Mouse (Mus musculus): ENCODE measurements around the gene Tmem204. TPM values are rescaled to one million over a fixed set of nuclear protein-coding genes. Genes with fewer than 3 reads are reported as not detected.

The Tmem204 gene
- polyA plus RNA-seq, 1 experiment from 2014 or later: 14.1 TPM

- 42% methylated on average over 13 of the region's 13 CpGs for WGBS
- Histone ChIP-seq H3K27me3 (replicated peaks; ENCODE audit: control insufficient read depth, insufficient read depth, low read length) (no peaks in the 10 kb centered on the region), H3K9me3 (ENCODE audit: control insufficient read depth, low read length) (no peaks in the 10 kb centered on the region), H3K4me2 (ENCODE audit: low read length) (peak overlapping the region; percentile 31), H3K4me3 (ENCODE audit: low read length) (peak overlapping the region; percentile 2; the same call in 1 of the 2 replicates), H3K4me1 (ENCODE audit: control insufficient read depth, insufficient read depth, low read depth, low read length) (peaks cover 9% of the 10 kb centered on the region), H3K27ac (ENCODE audit: low read depth, low read length) (peak overlapping the region; percentile 63), H3K36me3 (ENCODE audit: control insufficient read depth, insufficient read depth, low read length) (no peaks in the 10 kb centered on the region), H3K9ac (ENCODE audit: low read depth, low read length) (peak overlapping the region; percentile 20; the same call in 1 of the 2 replicates)
- ATAC-seq: peak; percentile 88
Observed at GRCm38 (mm10) chr17:25077771-25078372, 5.5 kb downstream of the Tmem204 start.

GRCm38 (mm10) chr17:25076906-25077305 is 6.5 kb downstream of the Tmem204 start:
- Histone ChIP-seq H3K36me3 (ENCODE audit: control insufficient read depth, insufficient read depth, low read length) (no peaks in the 10 kb centered on the region), H3K9ac (ENCODE audit: low read depth, low read length) (no peak overlapping the region), H3K9me3 (ENCODE audit: control insufficient read depth, low read length) (no peaks in the 10 kb centered on the region), H3K4me3 (ENCODE audit: low read length) (no peak overlapping the region), H3K27ac (ENCODE audit: low read depth, low read length) (peak overlapping the region; percentile 63), H3K4me1 (ENCODE audit: control insufficient read depth, insufficient read depth, low read depth, low read length) (peaks cover 9% of the 10 kb centered on the region), H3K27me3 (replicated peaks; ENCODE audit: control insufficient read depth, insufficient read depth, low read length) (no peaks in the 10 kb centered on the region), H3K4me2 (ENCODE audit: low read length) (no peak overlapping the region)
- 80% methylated on average over 4 of the region's 4 CpGs for WGBS
- no peak for ATAC-seq

- Histone ChIP-seq H3K4me2 (ENCODE audit: low read length) (no peak overlapping the region), H3K9ac (ENCODE audit: low read depth, low read length) (no peak overlapping the region), H3K4me1 (ENCODE audit: control insufficient read depth, insufficient read depth, low read depth, low read length) (no peaks in the 10 kb centered on the region), H3K27ac (ENCODE audit: low read depth, low read length) (no peak overlapping the region), H3K27me3 (replicated peaks; ENCODE audit: control insufficient read depth, insufficient read depth, low read length) (no peaks in the 10 kb centered on the region), H3K9me3 (ENCODE audit: control insufficient read depth, low read length) (no peaks in the 10 kb centered on the region), H3K36me3 (ENCODE audit: control insufficient read depth, insufficient read depth, low read length) (no peaks in the 10 kb centered on the region), H3K4me3 (ENCODE audit: low read length) (no peak overlapping the region)
- WGBS: 73% methylated on average over 2 of the region's 2 CpGs
- no peak for ATAC-seq
Observed at GRCm38 (mm10) chr17:25068690-25069089, 14.7 kb downstream of the Tmem204 start.

- Histone ChIP-seq H3K9ac (ENCODE audit: low read depth, low read length) (no peak overlapping the region), H3K9me3 (ENCODE audit: control insufficient read depth, low read length) (no peaks in the 10 kb centered on the region), H3K4me1 (ENCODE audit: control insufficient read depth, insufficient read depth, low read depth, low read length) (no peaks in the 10 kb centered on the region), H3K27ac (ENCODE audit: low read depth, low read length) (no peak overlapping the region), H3K4me3 (ENCODE audit: low read length) (no peak overlapping the region), H3K4me2 (ENCODE audit: low read length) (no peak overlapping the region), H3K27me3 (replicated peaks; ENCODE audit: control insufficient read depth, insufficient read depth, low read length) (no peaks in the 10 kb centered on the region), H3K36me3 (ENCODE audit: control insufficient read depth, insufficient read depth, low read length) (no peaks in the 10 kb centered on the region)
- ATAC-seq: no peak
- WGBS: 81% methylated on average over 8 of the region's 8 CpGs
Observed at GRCm38 (mm10) chr17:25067442-25067851, 15.9 kb downstream of the Tmem204 start.

- H3K4me3 ChIP-seq (ENCODE audit: low read length): no peak overlapping the region
- no peak for ATAC-seq
- no peaks in the 10 kb centered on the region for H3K9me3 ChIP-seq (ENCODE audit: control insufficient read depth, low read length)
- H3K4me1 ChIP-seq (ENCODE audit: control insufficient read depth, insufficient read depth, low read depth, low read length): no peaks in the 10 kb centered on the region
- H3K9ac ChIP-seq (ENCODE audit: low read depth, low read length): no peak overlapping the region
- H3K27me3 ChIP-seq (replicated peaks; ENCODE audit: control insufficient read depth, insufficient read depth, low read length): no peaks in the 10 kb centered on the region
- WGBS: 91% methylated on average over 7 of the region's 7 CpGs
- no peak overlapping the region for H3K27ac ChIP-seq (ENCODE audit: low read depth, low read length)
- no peak overlapping the region for H3K4me2 ChIP-seq (ENCODE audit: low read length)
- H3K36me3 ChIP-seq (ENCODE audit: control insufficient read depth, insufficient read depth, low read length): peaks cover 3% of the 10 kb centered on the region; the same call in 1 of the 2 replicates
Observed at GRCm38 (mm10) chr17:25066595-25066994, 16.8 kb downstream of the Tmem204 start.

- peaks cover 5% of the 10 kb centered on the region; the same call in 1 of the 2 replicates for H3K36me3 ChIP-seq (ENCODE audit: control insufficient read depth, insufficient read depth, low read length)
- no peaks in the 10 kb centered on the region for H3K9me3 ChIP-seq (ENCODE audit: control insufficient read depth, low read length)
- H3K27ac ChIP-seq (ENCODE audit: low read depth, low read length): no peak overlapping the region
- WGBS: 91% methylated on average over 3 of the region's 3 CpGs
- H3K4me1 ChIP-seq (ENCODE audit: control insufficient read depth, insufficient read depth, low read depth, low read length): no peaks in the 10 kb centered on the region
- no peak overlapping the region for H3K9ac ChIP-seq (ENCODE audit: low read depth, low read length)
- no peak overlapping the region for H3K4me3 ChIP-seq (ENCODE audit: low read length)
- no peaks in the 10 kb centered on the region for H3K27me3 ChIP-seq (replicated peaks; ENCODE audit: control insufficient read depth, insufficient read depth, low read length)
- no peak for ATAC-seq
- no peak overlapping the region for H3K4me2 ChIP-seq (ENCODE audit: low read length)
Observed at GRCm38 (mm10) chr17:25065189-25065588, 18.2 kb downstream of the Tmem204 start.

GRCm38 (mm10) chr17:25064351-25064750 is 19.0 kb downstream of the Tmem204 start:
- Histone ChIP-seq H3K9me3 (ENCODE audit: control insufficient read depth, low read length) (no peaks in the 10 kb centered on the region), H3K9ac (ENCODE audit: low read depth, low read length) (no peak overlapping the region), H3K27ac (ENCODE audit: low read depth, low read length) (no peak overlapping the region), H3K4me3 (ENCODE audit: low read length) (no peak overlapping the region), H3K4me2 (ENCODE audit: low read length) (no peak overlapping the region), H3K4me1 (ENCODE audit: control insufficient read depth, insufficient read depth, low read depth, low read length) (no peaks in the 10 kb centered on the region), H3K27me3 (replicated peaks; ENCODE audit: control insufficient read depth, insufficient read depth, low read length) (no peaks in the 10 kb centered on the region), H3K36me3 (ENCODE audit: control insufficient read depth, insufficient read depth, low read length) (peaks cover 5% of the 10 kb centered on the region; the same call in 1 of the 2 replicates)
- WGBS: 81% methylated on average over 9 of the region's 9 CpGs
- ATAC-seq: no peak

- no peak overlapping the region for H3K27ac ChIP-seq (ENCODE audit: low read depth, low read length)
- no peak overlapping the region for H3K4me3 ChIP-seq (ENCODE audit: low read length)
Observed at GRCm38 (mm10) chr17:25063872-25064271, 19.5 kb downstream of the Tmem204 start.

GRCm38 (mm10) chr17:25063261-25063660 is 20.1 kb downstream of the Tmem204 start:
- no peak overlapping the region for H3K27ac ChIP-seq (ENCODE audit: low read depth, low read length)
- no peak overlapping the region for H3K9ac ChIP-seq (ENCODE audit: low read depth, low read length)
- H3K4me3 ChIP-seq (ENCODE audit: low read length): no peak overlapping the region
- no peaks in the 10 kb centered on the region for H3K27me3 ChIP-seq (replicated peaks; ENCODE audit: control insufficient read depth, insufficient read depth, low read length)
- ATAC-seq: no peak
- no peaks in the 10 kb centered on the region for H3K9me3 ChIP-seq (ENCODE audit: control insufficient read depth, low read length)
- H3K4me2 ChIP-seq (ENCODE audit: low read length): no peak overlapping the region
- peaks cover 7% of the 10 kb centered on the region; the same call in 1 of the 2 replicates for H3K36me3 ChIP-seq (ENCODE audit: control insufficient read depth, insufficient read depth, low read length)
- 69% methylated on average over 4 of the region's 4 CpGs for WGBS
- H3K4me1 ChIP-seq (ENCODE audit: control insufficient read depth, insufficient read depth, low read depth, low read length): no peaks in the 10 kb centered on the region

More at GRCm38 (mm10) chr17:25063872-25064271, 19.5 kb downstream of the Tmem204 start:
- Histone ChIP-seq H3K9me3 (ENCODE audit: control insufficient read depth, low read length) (no peaks in the 10 kb centered on the region), H3K27me3 (replicated peaks; ENCODE audit: control insufficient read depth, insufficient read depth, low read length) (no peaks in the 10 kb centered on the region), H3K4me1 (ENCODE audit: control insufficient read depth, insufficient read depth, low read depth, low read length) (no peaks in the 10 kb centered on the region), H3K36me3 (ENCODE audit: control insufficient read depth, insufficient read depth, low read length) (peaks cover 5% of the 10 kb centered on the region; the same call in 1 of the 2 replicates), H3K9ac (ENCODE audit: low read depth, low read length) (no peak overlapping the region), H3K4me2 (ENCODE audit: low read length) (no peak overlapping the region)
- WGBS: 70% methylated on average over 12 of the region's 12 CpGs
- no peak for ATAC-seq

All from hindbrain, embryonic 16.5 days (tissue).